Mouse (Mus musculus): Measurements from ENCODE around the gene Snrnp27.

GRCm38 (mm10) chr6:86637171-86637835, 47.0 kb downstream of the Snrnp27 start:
- TF ChIP-seq EP300 (IDR thresholded peaks at IDR 0.05; ENCODE audit: insufficient read depth, low read depth, low read length) (no peak), POLR2A (IDR thresholded peaks at IDR 0.05; ENCODE audit: insufficient read depth, low read depth, low read length) (no peak)

Data from heart, adult 2 months (tissue).